Mouse (Mus musculus) bone marrow, adult 2 months (tissue): ENCODE measurements around the gene Emb.

Source experiments
- CTCF ChIP-seq: fragments of 200-500 bp; IDR thresholded peaks from 2 replicates; pipeline ENCODE4 v1.5.1; 2011; ENCODE audit warnings: low read length, control low read depth; ENCODE audit not compliant: control insufficient read depth, insufficient read depth
- POLR2A ChIP-seq: fragments of 200-500 bp; IDR thresholded peaks from 2 replicates; pipeline ENCODE4 v1.6.1; 2011; ENCODE audit warnings: low read depth, mild to moderate bottlenecking, control low read depth, low read length, borderline replicate concordance; ENCODE audit not compliant: control insufficient read depth

GRCm38 (mm10) chr13:117211386-117211875 is 3.1 kb downstream of the Emb start:
- TF ChIP-seq POLR2A, result no peak
- TF ChIP-seq CTCF, result no peak
